Mouse (Mus musculus): Measurements from ENCODE around the gene Crhbp. TPM values are rescaled to one million over a fixed set of nuclear protein-coding genes. Genes with fewer than 3 reads are reported as not detected.

The Crhbp gene
- polyA plus RNA-seq, 1 experiment from 2014 or later, result 1.2 TPM

DNA sequence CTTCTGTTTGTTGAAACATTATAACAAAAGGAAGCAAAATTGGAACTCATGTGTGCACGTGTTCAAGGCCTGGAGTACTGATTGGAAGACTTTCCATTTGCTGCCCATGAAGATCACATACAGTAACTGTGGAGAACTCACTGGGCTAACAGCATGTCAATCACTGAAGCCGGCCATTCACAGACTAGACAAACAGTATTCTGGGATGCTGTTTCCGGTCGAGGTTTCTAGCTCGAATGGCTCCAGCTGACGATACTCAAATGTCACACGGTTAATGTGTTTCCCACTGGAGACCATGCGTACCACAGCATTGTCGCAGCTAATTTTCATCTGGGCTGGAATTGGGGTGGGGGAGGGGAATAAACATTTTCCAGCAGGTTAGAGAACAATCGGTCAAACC lies 13.0 kb downstream of the Crhbp start:
- no peak for ATAC-seq (ENCODE audit: insufficient read depth, low FRiP score, low TSS enrichment)
- Histone ChIP-seq H3K36me3 (ENCODE audit: control insufficient read depth, insufficient read depth, low read length) (no peaks in the 10 kb centered on the region), H3K27me3 (ENCODE audit: control insufficient read depth, insufficient read depth, low read length) (no peaks in the 10 kb centered on the region), H3K4me1 (ENCODE audit: control insufficient read depth, insufficient read depth, low read length) (no peaks in the 10 kb centered on the region), H3K4me2 (ENCODE audit: low read depth) (no peak overlapping the region), H3K27ac (ENCODE audit: low read depth, low read length) (no peak overlapping the region), H3K4me3 (ENCODE audit: low read depth, low read length) (no peak overlapping the region), H3K9ac (ENCODE audit: low read length) (no peak overlapping the region), H3K9me3 (ENCODE audit: control insufficient read depth, low read length) (no peaks in the 10 kb centered on the region)
- 81% methylated on average over 10 of the region's 10 CpGs for WGBS
- DNase-seq (ENCODE audit: low spot score), result no peak

GRCm38 (mm10) chr13:95427499-95427898 lies 17.2 kb downstream of the Crhbp start:
- ATAC-seq (ENCODE audit: insufficient read depth, low FRiP score, low TSS enrichment) (no peak), DNase-seq (ENCODE audit: low spot score) (no peak)
- Histone ChIP-seq H3K4me3 (ENCODE audit: low read depth, low read length) (no peak overlapping the region), H3K4me2 (ENCODE audit: low read depth) (no peak overlapping the region), H3K27ac (ENCODE audit: low read depth, low read length) (no peak overlapping the region), H3K4me1 (ENCODE audit: control insufficient read depth, insufficient read depth, low read length) (no peaks in the 10 kb centered on the region), H3K9ac (ENCODE audit: low read length) (no peak overlapping the region), H3K36me3 (ENCODE audit: control insufficient read depth, insufficient read depth, low read length) (no peaks in the 10 kb centered on the region), H3K27me3 (ENCODE audit: control insufficient read depth, insufficient read depth, low read length) (no peaks in the 10 kb centered on the region), H3K9me3 (ENCODE audit: control insufficient read depth, low read length) (no peaks in the 10 kb centered on the region)
- WGBS, result 89% methylated on average over 3 of the region's 3 CpGs

DNA sequence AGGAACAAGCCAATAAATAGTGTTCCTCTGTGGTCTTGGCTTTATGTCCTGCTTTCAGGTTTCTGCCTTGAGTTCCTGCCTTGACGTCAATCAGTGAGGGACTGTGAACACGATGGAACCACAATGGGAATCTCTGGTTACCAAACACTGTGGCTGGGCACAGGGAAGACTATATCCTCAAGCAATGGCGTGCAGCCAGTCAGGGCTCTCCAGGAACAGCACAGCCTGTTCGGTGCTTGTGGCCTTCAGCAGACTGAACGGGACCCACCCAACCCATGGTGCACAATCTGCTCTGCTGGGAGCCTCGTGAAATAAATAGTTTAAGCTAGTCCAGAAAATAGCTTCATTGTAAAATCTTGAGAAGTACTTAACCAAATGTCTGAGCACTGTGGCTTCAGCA lies 18.3 kb downstream of the Crhbp start:
- no peak overlapping the region for H3K9ac ChIP-seq (ENCODE audit: low read length)
- DNase-seq (ENCODE audit: low spot score) (no peak), ATAC-seq (ENCODE audit: insufficient read depth, low FRiP score, low TSS enrichment) (no peak)
- no peak overlapping the region for H3K27ac ChIP-seq (ENCODE audit: low read depth, low read length)
- no peak overlapping the region for H3K4me3 ChIP-seq (ENCODE audit: low read depth, low read length)
- H3K27me3 ChIP-seq (ENCODE audit: control insufficient read depth, insufficient read depth, low read length), result no peaks in the 10 kb centered on the region
- H3K36me3 ChIP-seq (ENCODE audit: control insufficient read depth, insufficient read depth, low read length), result no peaks in the 10 kb centered on the region
- WGBS, result 92% methylated on average over 6 of the region's 6 CpGs
- no peaks in the 10 kb centered on the region for H3K4me1 ChIP-seq (ENCODE audit: control insufficient read depth, insufficient read depth, low read length)
- no peaks in the 10 kb centered on the region for H3K9me3 ChIP-seq (ENCODE audit: control insufficient read depth, low read length)
- H3K4me2 ChIP-seq (ENCODE audit: low read depth), result no peak overlapping the region

DNA sequence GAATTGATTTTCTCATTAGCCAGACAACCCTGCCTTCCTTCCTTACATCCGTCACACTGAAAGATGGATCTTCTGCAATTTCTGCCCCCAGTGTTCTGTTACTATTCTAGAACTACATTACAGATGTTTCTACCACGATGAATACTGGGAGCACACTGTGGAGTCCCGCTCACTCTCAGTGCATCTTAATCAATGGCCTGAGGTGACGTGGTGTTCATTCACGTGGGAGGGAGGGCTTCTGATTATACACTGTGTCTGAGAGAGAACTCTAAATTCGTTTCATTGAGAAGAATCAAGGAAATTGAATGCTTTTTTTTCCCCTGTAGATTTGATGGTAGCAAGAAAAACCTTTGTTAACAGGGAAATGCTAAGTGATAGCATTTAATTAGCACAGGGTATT lies 19.2 kb downstream of the Crhbp start:
- Histone ChIP-seq H3K36me3 (ENCODE audit: control insufficient read depth, insufficient read depth, low read length) (no peaks in the 10 kb centered on the region), H3K27ac (ENCODE audit: low read depth, low read length) (no peak overlapping the region), H3K4me2 (ENCODE audit: low read depth) (no peak overlapping the region), H3K4me1 (ENCODE audit: control insufficient read depth, insufficient read depth, low read length) (no peaks in the 10 kb centered on the region), H3K9me3 (ENCODE audit: control insufficient read depth, low read length) (no peaks in the 10 kb centered on the region), H3K27me3 (ENCODE audit: control insufficient read depth, insufficient read depth, low read length) (no peaks in the 10 kb centered on the region), H3K4me3 (ENCODE audit: low read depth, low read length) (no peak overlapping the region), H3K9ac (ENCODE audit: low read length) (no peak overlapping the region)
- 59% methylated on average over 6 of the region's 6 CpGs for WGBS
- ATAC-seq (ENCODE audit: insufficient read depth, low FRiP score, low TSS enrichment) (no peak), DNase-seq (ENCODE audit: low spot score) (no peak)

- DNase-seq (ENCODE audit: low spot score) (no peak), ATAC-seq (ENCODE audit: insufficient read depth, low FRiP score, low TSS enrichment) (no peak)
- Histone ChIP-seq H3K4me3 (ENCODE audit: low read depth, low read length) (no peak overlapping the region), H3K9me3 (ENCODE audit: control insufficient read depth, low read length) (no peaks in the 10 kb centered on the region), H3K36me3 (ENCODE audit: control insufficient read depth, insufficient read depth, low read length) (no peaks in the 10 kb centered on the region), H3K9ac (ENCODE audit: low read length) (no peak overlapping the region), H3K27me3 (ENCODE audit: control insufficient read depth, insufficient read depth, low read length) (no peaks in the 10 kb centered on the region), H3K4me1 (ENCODE audit: control insufficient read depth, insufficient read depth, low read length) (no peaks in the 10 kb centered on the region), H3K4me2 (ENCODE audit: low read depth) (no peak overlapping the region), H3K27ac (ENCODE audit: low read depth, low read length) (no peak overlapping the region)
- 87% methylated on average over 7 of the region's 7 CpGs for WGBS
These were observed 19.8 kb downstream of the Crhbp start for GRCm38 (mm10) chr13:95424932-95425331.

- H3K27me3 ChIP-seq (ENCODE audit: control insufficient read depth, insufficient read depth, low read length), result no peaks in the 10 kb centered on the region
- H3K4me3 ChIP-seq (ENCODE audit: low read depth, low read length), result no peak overlapping the region
- no peak overlapping the region for H3K27ac ChIP-seq (ENCODE audit: low read depth, low read length)
- WGBS, result 37% methylated on average over 8 of the region's 8 CpGs
- H3K4me1 ChIP-seq (ENCODE audit: control insufficient read depth, insufficient read depth, low read length), result peaks cover 4% of the 10 kb centered on the region
- no peaks in the 10 kb centered on the region for H3K36me3 ChIP-seq (ENCODE audit: control insufficient read depth, insufficient read depth, low read length)
- H3K4me2 ChIP-seq (ENCODE audit: low read depth), result no peak overlapping the region
- ATAC-seq (ENCODE audit: insufficient read depth, low FRiP score, low TSS enrichment), result peak; percentile 41; the same call in 1 of the 2 replicates
- H3K9ac ChIP-seq (ENCODE audit: low read length), result no peak overlapping the region
- peak; percentile 61 for DNase-seq (ENCODE audit: low spot score)
- no peaks in the 10 kb centered on the region for H3K9me3 ChIP-seq (ENCODE audit: control insufficient read depth, low read length)
These were observed 25.4 kb downstream of the Crhbp start for GRCm38 (mm10) chr13:95419204-95419749.

- H3K27ac ChIP-seq (ENCODE audit: low read depth, low read length), result no peak overlapping the region
- H3K4me2 ChIP-seq (ENCODE audit: low read depth), result no peak overlapping the region
- no peaks in the 10 kb centered on the region for H3K9me3 ChIP-seq (ENCODE audit: control insufficient read depth, low read length)
- ATAC-seq (ENCODE audit: insufficient read depth, low FRiP score, low TSS enrichment) (no peak), DNase-seq (ENCODE audit: low spot score) (no peak)
- 66% methylated on average over 6 of the region's 6 CpGs for WGBS
- no peaks in the 10 kb centered on the region for H3K36me3 ChIP-seq (ENCODE audit: control insufficient read depth, insufficient read depth, low read length)
- peaks cover 4% of the 10 kb centered on the region for H3K4me1 ChIP-seq (ENCODE audit: control insufficient read depth, insufficient read depth, low read length)
- H3K9ac ChIP-seq (ENCODE audit: low read length), result no peak overlapping the region
- no peaks in the 10 kb centered on the region for H3K27me3 ChIP-seq (ENCODE audit: control insufficient read depth, insufficient read depth, low read length)
- no peak overlapping the region for H3K4me3 ChIP-seq (ENCODE audit: low read depth, low read length)
These were observed 26.0 kb downstream of the Crhbp start for GRCm38 (mm10) chr13:95418575-95419203.

DNA sequence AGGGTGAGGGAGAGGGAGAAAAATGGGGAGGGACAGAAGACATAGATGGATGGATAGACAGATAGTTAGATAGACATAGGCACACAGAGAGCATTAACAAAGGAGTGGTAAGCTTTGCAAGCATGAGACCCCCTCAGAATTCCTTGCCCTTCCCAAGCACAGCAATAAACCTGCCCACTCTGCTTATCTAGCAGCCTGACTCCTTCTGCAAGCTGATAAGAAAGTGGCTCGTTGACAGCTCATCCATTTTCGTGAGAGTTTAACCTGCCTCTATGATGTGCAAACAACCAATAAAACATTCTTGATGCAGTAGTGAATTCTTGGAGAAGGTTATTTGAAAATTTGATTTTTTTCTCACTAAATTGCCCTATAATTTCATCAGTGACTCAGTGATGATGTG lies 32.5 kb downstream of the Crhbp start:
- Histone ChIP-seq H3K4me1 (ENCODE audit: control insufficient read depth, insufficient read depth, low read length) (no peaks in the 10 kb centered on the region), H3K9me3 (ENCODE audit: control insufficient read depth, low read length) (no peaks in the 10 kb centered on the region), H3K36me3 (ENCODE audit: control insufficient read depth, insufficient read depth, low read length) (no peaks in the 10 kb centered on the region), H3K27ac (ENCODE audit: low read depth, low read length) (no peak overlapping the region), H3K9ac (ENCODE audit: low read length) (no peak overlapping the region), H3K27me3 (ENCODE audit: control insufficient read depth, insufficient read depth, low read length) (no peaks in the 10 kb centered on the region), H3K4me3 (ENCODE audit: low read depth, low read length) (no peak overlapping the region), H3K4me2 (ENCODE audit: low read depth) (no peak overlapping the region)
- no peak for DNase-seq (ENCODE audit: low spot score)
- 68% methylated on average over 2 of the region's 2 CpGs for WGBS
- no peak for ATAC-seq (ENCODE audit: insufficient read depth, low FRiP score, low TSS enrichment)

DNA sequence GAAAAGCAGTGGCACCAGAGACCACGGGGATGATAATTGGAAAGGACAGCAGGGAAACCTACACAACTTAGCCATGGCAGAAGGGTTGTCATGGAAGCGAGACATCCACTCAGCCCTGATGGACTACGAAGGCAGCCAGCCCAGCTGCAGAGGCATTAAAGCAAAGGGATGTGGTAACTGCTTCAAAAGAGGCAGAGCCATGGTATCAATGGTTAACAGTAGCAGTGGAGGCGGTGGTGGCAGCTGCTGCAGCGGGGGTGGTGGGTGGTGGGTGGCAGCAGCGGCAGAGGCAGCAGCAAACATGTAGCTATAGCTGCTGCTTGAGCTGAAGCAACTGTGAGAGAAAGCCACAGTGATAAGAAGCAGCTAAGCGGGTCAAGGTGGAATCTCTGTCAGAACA lies 51.5 kb downstream of the Crhbp start:
- H3K4me2 ChIP-seq (ENCODE audit: low read depth), result no peak overlapping the region
- no peaks in the 10 kb centered on the region for H3K36me3 ChIP-seq (ENCODE audit: control insufficient read depth, insufficient read depth, low read length)
- DNase-seq (ENCODE audit: low spot score) (no peak), ATAC-seq (ENCODE audit: insufficient read depth, low FRiP score, low TSS enrichment) (no peak)
- 85% methylated on average over 7 of the region's 7 CpGs for WGBS
- H3K9ac ChIP-seq (ENCODE audit: low read length), result no peak overlapping the region
- no peaks in the 10 kb centered on the region for H3K4me1 ChIP-seq (ENCODE audit: control insufficient read depth, insufficient read depth, low read length)
- H3K27ac ChIP-seq (ENCODE audit: low read depth, low read length), result no peak overlapping the region
- H3K9me3 ChIP-seq (ENCODE audit: control insufficient read depth, low read length), result peaks cover 3% of the 10 kb centered on the region; the same call in 1 of the 2 replicates
- H3K27me3 ChIP-seq (ENCODE audit: control insufficient read depth, insufficient read depth, low read length), result no peaks in the 10 kb centered on the region
- no peak overlapping the region for H3K4me3 ChIP-seq (ENCODE audit: low read depth, low read length)
